Mouse (Mus musculus) heart, postnatal 0 days (tissue): Measurements from ENCODE around the gene Orai3.

Experiments used
- CTCF ChIP-seq: IDR thresholded peaks from 2 replicates; pipeline ENCODE4 v1.5.1; 2016; ENCODE audit warnings: antibody characterized with exemption, control low read depth, low read depth
- EP300 ChIP-seq: IDR thresholded peaks from 2 replicates; pipeline ENCODE4 v1.6.1; 2016; ENCODE audit warnings: antibody characterized with exemption, low read depth

GRCm38 (mm10) chr7:127744366-127745045, 25.1 kb upstream of the Orai3 start, which contains the start of gene Fbxl19:
- TF ChIP-seq CTCF (peak; percentile 61), EP300 (no peak)
